ENCODE assay signal across 17 mouse cellular contexts in the genomic region with DNA sequence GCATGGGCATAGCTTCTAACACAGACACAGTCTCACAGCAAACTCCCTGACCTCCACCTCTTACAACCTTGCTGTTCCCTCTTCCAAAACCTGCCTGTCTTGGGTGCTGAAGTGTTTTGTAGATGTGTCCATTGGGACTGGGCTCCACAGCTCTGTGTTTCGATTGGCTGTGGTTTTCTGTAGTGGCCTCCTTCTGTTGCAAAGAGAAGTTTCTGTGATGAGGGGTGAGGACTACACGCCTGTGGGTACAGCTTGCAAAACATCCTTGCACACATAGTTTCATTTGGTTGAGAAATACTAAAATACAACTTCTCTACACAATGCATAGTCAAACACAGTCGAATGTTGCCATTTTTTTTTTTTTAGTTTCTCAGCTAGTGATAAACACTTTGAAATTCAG.
A peak's percentile ranks its signal among the peaks of the same experiment; 100 is the strongest.
DNase-seq lines count a peak whose midpoint lies in the region; ATAC-seq and TF ChIP-seq lines count a peak whose summit lies in the region.
"Had no signal": no experiment of that assay in that cellular context is flagged by ENCODE, and none has a peak within 500 bp of the region (broad histone marks: within the 10 kb centered on the region; RNA-seq: fewer than 3 reads in every experiment).

No protein-coding gene starts in this region.

- no peak for DNase-seq in liver, postnatal 0 days
- no peak for DNase-seq in liver
- no peak for DNase-seq in frontal cortex, postnatal 14 days (ENCODE audit: low spot score in 2 of 2)
- DNase-seq in right cerebral cortex, postnatal 25 days: no peak
- DNase-seq: adrenal gland, adult 2 months; adrenal gland, postnatal 25 days; cerebellum, adult 2 months; cerebellum, postnatal 14 days; gastrocnemius, postnatal 25 days; heart, adult 11 months; heart, postnatal 36 days had no signal

- no peak overlapping the region for H3K9ac ChIP-seq in liver, postnatal 0 days (replicated peaks)
- H3K9ac ChIP-seq: embryonic facial prominence, embryonic 12.5 days; forebrain, embryonic 15.5 days; heart, embryonic 13.5 days; hindbrain, embryonic 15.5 days had no signal

- TF ChIP-seq CTCF in liver, postnatal 0 days (IDR thresholded peaks at IDR 0.05; ENCODE audit: low read depth): no peak
- TF ChIP-seq CTCF in bone marrow, adult 2 months (IDR thresholded peaks at IDR 0.05; ENCODE audit: control insufficient read depth, insufficient read depth, low read length): no peak

- 55% methylated on average over 3 of the region's 3 CpGs for WGBS in liver, postnatal 0 days (ENCODE audit: insufficient replicate concordance)
- WGBS in bone marrow, adult 2 months: 28% methylated on average over 3 of the region's 3 CpGs

- TF ChIP-seq POLR2A in bone marrow, adult 2 months (IDR thresholded peaks at IDR 0.05; ENCODE audit: borderline replicate concordance, control insufficient read depth, low read depth, low read length): no peak

- H3K27me3 ChIP-seq in liver, postnatal 0 days (ENCODE audit: insufficient read depth, low read length): no peaks in the 10 kb centered on the region
- H3K27me3 ChIP-seq: embryonic facial prominence, embryonic 12.5 days; forebrain, embryonic 15.5 days; heart, embryonic 13.5 days; hindbrain, embryonic 15.5 days had no signal

- H3K4me3 ChIP-seq in liver, postnatal 0 days (ENCODE audit: low read depth, low read length): no peak overlapping the region
- H3K4me3 ChIP-seq in bone marrow, adult 2 months (replicated peaks; ENCODE audit: control insufficient read depth, low read depth, low read length): no peak overlapping the region
- H3K4me3 ChIP-seq: embryonic facial prominence, embryonic 12.5 days; forebrain, embryonic 15.5 days; heart, embryonic 13.5 days; hindbrain, embryonic 15.5 days had no signal

- H3K4me1 ChIP-seq in liver, postnatal 0 days (ENCODE audit: insufficient read depth): peaks cover 3% of the 10 kb centered on the region
- H3K4me1 ChIP-seq in bone marrow, adult 2 months (ENCODE audit: control insufficient read depth, insufficient read depth, low read length): peaks cover 6% of the 10 kb centered on the region; the same call in 1 of the 2 replicates

- no peaks in the 10 kb centered on the region for H3K9me3 ChIP-seq in liver, postnatal 0 days (ENCODE audit: low read length)
- H3K9me3 ChIP-seq: embryonic facial prominence, embryonic 12.5 days; forebrain, embryonic 15.5 days; heart, embryonic 13.5 days; hindbrain, embryonic 15.5 days had no signal

- H3K4me2 ChIP-seq in liver, postnatal 0 days (ENCODE audit: low read depth, low read length): no peak overlapping the region
- H3K4me2 ChIP-seq: embryonic facial prominence, embryonic 12.5 days; forebrain, embryonic 15.5 days; heart, embryonic 13.5 days; hindbrain, embryonic 15.5 days had no signal

- H3K27ac ChIP-seq in liver, postnatal 0 days (ENCODE audit: low read depth): peak overlapping the region; percentile 48; the same call in 1 of the 2 replicates
- H3K27ac ChIP-seq in bone marrow, adult 2 months (ENCODE audit: control insufficient read depth, insufficient read depth, low read depth, low read length, poor library complexity): peak overlapping the region; percentile 87
- H3K27ac ChIP-seq: embryonic facial prominence, embryonic 12.5 days; forebrain, embryonic 15.5 days; heart, embryonic 13.5 days; hindbrain, embryonic 15.5 days had no signal

- ATAC-seq in liver, postnatal 0 days: peak; percentile 55
- peak; percentile 93 for ATAC-seq in megakaryocyte, adult 5-6 weeks (ENCODE audit: poor library complexity, severe bottlenecking)
- ATAC-seq: forebrain, embryonic 15.5 days had no signal

- no peak for TF ChIP-seq EP300 in liver, postnatal 0 days (IDR thresholded peaks at IDR 0.05; ENCODE audit: low read depth)

- H3K36me3 ChIP-seq in liver, postnatal 0 days (replicated peaks; ENCODE audit: insufficient read depth, low read length): no peaks in the 10 kb centered on the region
- H3K36me3 ChIP-seq: embryonic facial prominence, embryonic 12.5 days; forebrain, embryonic 15.5 days; heart, embryonic 13.5 days; hindbrain, embryonic 15.5 days had no signal
